Mouse (Mus musculus) liver, embryonic 12.5 days (tissue): ENCODE results near the gene Rbfox1. TPM values are rescaled to one million over a fixed set of nuclear protein-coding genes. Genes with fewer than 3 reads are reported as not detected.

Experiments
- ATAC-seq: fragments of 200-750 bp; cut with Nextera tagmentation; 2 replicates; pipeline ENCODE4 v1.8.0; 2017; ENCODE audit warnings: moderate number of reproducible peaks, mild to moderate bottlenecking, moderate library complexity
- H3K27ac ChIP-seq: fragments of 300-500 bp; sonication (generic); 2 replicates; pipeline ENCODE4 v1.5.1; 2016; ENCODE audit warnings: mild to moderate bottlenecking
- H3K27me3 ChIP-seq: fragments of 300-500 bp; sonication (generic); replicated peaks from 2 replicates; pipeline ENCODE4 v1.6.1; 2016; ENCODE audit warnings: mild to moderate bottlenecking, moderate library complexity
- H3K36me3 ChIP-seq: fragments of 300-500 bp; sonication (generic); 2 replicates; pipeline ENCODE4 v1.6.1; 2016; ENCODE audit warnings: mild to moderate bottlenecking, moderate library complexity
- H3K4me1 ChIP-seq: fragments of 300-500 bp; sonication (generic); 2 replicates; pipeline ENCODE4 v1.6.1; 2016
- H3K4me2 ChIP-seq: fragments of 300-500 bp; sonication (generic); 2 replicates; pipeline ENCODE4 v1.6.1; 2016; ENCODE audit warnings: mild to moderate bottlenecking, moderate library complexity
- H3K4me3 ChIP-seq: fragments of 300-500 bp; sonication (generic); 2 replicates; pipeline ENCODE4 v1.5.1; 2016; ENCODE audit warnings: mild to moderate bottlenecking, moderate library complexity
- H3K9ac ChIP-seq: fragments of 300-500 bp; sonication (generic); 2 replicates; pipeline ENCODE4 v1.6.1; 2016; ENCODE audit warnings: mild to moderate bottlenecking, moderate library complexity
- H3K9me3 ChIP-seq: fragments of 300-500 bp; sonication (generic); replicated peaks from 2 replicates; pipeline ENCODE4 v1.6.1; 2016; ENCODE audit warnings: mild to moderate bottlenecking, moderate library complexity
- WGBS: fragments of 180-500 bp; shearing (Covaris S2); methylation state at CpG from one replicate; pipeline ENCODE4 v1.1.7; 2016; ENCODE audit not compliant: insufficient replicate concordance; 5-methylcytosine and 5-hydroxymethylcytosine counted together
- polyA plus RNA-seq: library from polyadenylated mRNA; unstranded; fragments of >200 nt; fragmentation: Nextera tagmentation; extraction: Ambion mirVana; gene quantifications from 2 replicates; pipeline ENCODE4 v1.2.1, GENCODE M21; 2016

Rbfox1 gene
- polyA plus RNA-seq, 1 experiment from 2014 or later = 0.21 TPM

DNA sequence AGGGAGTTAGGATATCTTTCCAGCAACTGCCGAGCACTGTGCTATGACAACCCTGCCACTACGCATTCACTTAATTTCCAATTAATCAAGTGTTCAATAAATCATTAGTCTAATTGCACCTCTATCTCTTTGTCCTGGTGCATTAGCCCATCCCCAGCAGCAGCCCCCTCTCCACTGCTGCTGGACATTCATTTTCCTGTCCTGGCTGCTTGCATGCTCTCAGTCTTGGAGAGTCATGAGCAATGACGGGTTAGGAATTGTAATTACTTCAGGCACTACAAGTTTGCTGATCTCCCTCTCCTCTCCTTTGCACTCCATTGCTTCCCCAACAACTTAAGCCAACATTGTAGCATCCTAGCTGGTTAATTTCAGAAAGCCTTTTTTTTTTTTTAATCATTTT, 646.3 kb downstream of the Rbfox1 start:
- 73% methylated on average over 3 of the region's 3 CpGs for WGBS
- Histone ChIP-seq H3K36me3 (no peaks in the 10 kb centered on the region), H3K27me3 (no peaks in the 10 kb centered on the region), H3K4me3 (no peak overlapping the region), H3K9me3 (no peaks in the 10 kb centered on the region), H3K9ac (no peak overlapping the region), H3K4me2 (no peak overlapping the region), H3K4me1 (no peaks in the 10 kb centered on the region), H3K27ac (no peak overlapping the region)
- no peak for ATAC-seq

DNA sequence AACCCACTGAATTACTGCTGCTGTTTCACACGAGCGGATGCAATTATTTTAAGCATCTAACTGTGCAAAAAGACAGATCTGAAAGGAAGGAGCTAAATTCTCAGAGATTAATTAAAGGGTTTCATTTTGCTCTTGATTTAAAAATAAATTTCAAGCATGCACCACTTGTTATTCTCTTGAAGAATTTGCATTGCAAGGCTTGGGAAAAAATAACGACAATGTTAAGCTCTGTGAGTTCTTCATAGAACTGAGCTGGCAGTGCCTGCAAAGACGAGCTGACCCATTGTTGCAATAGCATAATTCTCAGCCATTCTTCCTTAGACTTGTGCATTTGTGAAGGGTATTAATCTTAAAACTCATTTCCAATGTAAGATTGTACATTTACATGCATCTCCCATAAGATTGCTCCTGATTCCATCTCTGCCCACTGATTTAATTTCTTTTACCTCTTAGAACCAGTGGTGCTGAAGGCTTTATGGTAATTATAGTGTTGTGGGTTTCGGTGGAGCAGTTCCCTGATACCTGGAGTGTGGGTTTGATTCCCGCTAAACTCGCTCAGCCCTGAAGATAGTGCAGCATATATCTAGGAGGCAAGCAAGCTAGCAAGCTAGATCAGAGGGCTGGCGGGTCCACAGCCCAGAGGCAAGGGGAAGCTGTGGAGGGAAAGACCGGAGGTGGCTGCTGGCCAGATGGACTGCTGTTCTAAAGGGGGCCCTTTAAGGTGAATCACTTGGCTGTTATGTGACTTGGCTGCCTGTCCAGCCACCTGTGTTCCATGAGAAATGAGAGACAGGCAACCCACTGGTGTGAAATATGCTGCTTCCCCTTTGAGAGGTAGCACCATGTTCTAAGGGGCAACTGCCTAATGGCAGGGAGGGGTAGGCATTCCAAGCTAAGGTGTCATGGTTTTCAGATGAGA, 647.2 kb downstream of the Rbfox1 start:
- Histone ChIP-seq H3K27me3 (no peaks in the 10 kb centered on the region), H3K4me3 (no peak overlapping the region), H3K4me1 (no peaks in the 10 kb centered on the region), H3K4me2 (no peak overlapping the region), H3K27ac (no peak overlapping the region), H3K36me3 (no peaks in the 10 kb centered on the region), H3K9me3 (no peaks in the 10 kb centered on the region), H3K9ac (no peak overlapping the region)
- ATAC-seq = no peak
- 63% methylated on average over 9 of the region's 9 CpGs for WGBS

DNA sequence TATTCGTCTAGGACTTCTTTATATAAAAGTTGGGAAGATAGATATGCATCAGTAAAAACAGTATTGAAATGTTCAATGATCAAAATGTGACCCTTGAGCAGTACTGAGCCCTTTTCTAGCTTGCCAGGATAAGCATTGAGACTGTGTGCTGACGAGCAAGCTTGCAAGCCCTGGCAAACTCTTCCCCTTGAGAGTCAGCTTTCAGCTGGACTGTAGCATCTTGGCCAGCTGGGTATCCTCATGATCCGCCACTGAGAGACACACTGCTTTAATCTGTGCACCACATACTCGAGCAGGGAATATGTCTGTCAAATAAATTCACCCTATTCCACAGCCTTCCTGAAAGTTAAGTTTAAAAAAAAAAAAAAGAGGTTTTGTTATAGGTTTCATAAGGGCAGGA, 670.6 kb downstream of the Rbfox1 start:
- H3K4me3 ChIP-seq = no peak overlapping the region
- no peaks in the 10 kb centered on the region for H3K4me1 ChIP-seq
- no peaks in the 10 kb centered on the region for H3K27me3 ChIP-seq
- ATAC-seq = no peak
- no peak overlapping the region for H3K27ac ChIP-seq
- no peak overlapping the region for H3K4me2 ChIP-seq
- H3K36me3 ChIP-seq = no peaks in the 10 kb centered on the region
- WGBS = 33% methylated on average over 4 of the region's 4 CpGs
- H3K9me3 ChIP-seq = no peaks in the 10 kb centered on the region
- H3K9ac ChIP-seq = no peak overlapping the region

DNA sequence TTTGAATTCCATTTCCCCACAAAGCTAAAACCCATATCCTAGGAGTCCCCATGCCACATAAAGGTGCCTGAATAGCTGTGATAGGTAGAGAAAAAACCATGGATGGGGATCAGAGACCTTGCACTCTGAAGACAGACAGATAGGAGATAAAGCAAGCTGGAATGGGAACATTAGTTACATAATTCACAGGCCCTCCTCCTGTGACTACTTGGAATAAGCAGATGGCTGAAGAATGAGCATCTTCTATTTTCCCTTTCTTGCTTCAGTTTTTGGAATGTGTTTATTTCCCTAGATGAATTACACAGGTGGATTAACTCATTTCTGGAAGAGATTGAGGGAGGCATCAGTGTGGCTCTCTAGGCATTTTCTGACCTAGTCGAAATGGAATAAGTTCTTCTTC, 672.6 kb downstream of the Rbfox1 start:
- Histone ChIP-seq H3K9ac (no peak overlapping the region), H3K9me3 (no peaks in the 10 kb centered on the region), H3K4me1 (no peaks in the 10 kb centered on the region), H3K27ac (no peak overlapping the region), H3K36me3 (no peaks in the 10 kb centered on the region), H3K27me3 (no peaks in the 10 kb centered on the region), H3K4me3 (no peak overlapping the region), H3K4me2 (no peak overlapping the region)
- WGBS = 60% methylated on average over 1 of the region's 1 CpGs
- no peak for ATAC-seq

DNA sequence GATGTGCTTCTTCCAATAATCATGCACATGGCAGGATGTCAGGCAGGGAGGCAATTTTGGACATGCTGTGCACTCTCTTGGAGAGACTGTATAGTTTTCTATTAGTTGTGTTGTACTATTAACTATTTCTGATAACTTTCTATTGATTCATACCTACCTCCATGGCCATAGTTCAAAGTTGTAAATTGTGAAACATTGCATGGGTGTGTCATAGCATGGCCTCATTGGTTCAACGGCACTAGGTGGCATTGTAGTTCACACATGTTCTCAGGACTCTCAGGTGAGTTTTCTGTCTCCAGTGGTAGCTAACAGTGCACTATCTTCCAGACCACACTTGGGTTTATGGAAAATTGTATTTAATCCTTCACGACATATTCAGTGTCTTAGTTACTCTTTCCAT, 699.5 kb downstream of the Rbfox1 start:
- 72% methylated on average over 2 of the region's 2 CpGs for WGBS
- H3K4me1 ChIP-seq = no peaks in the 10 kb centered on the region
- H3K9ac ChIP-seq = no peak overlapping the region
- no peak overlapping the region for H3K4me2 ChIP-seq
- ATAC-seq = no peak
- H3K36me3 ChIP-seq = no peaks in the 10 kb centered on the region
- H3K27me3 ChIP-seq = no peaks in the 10 kb centered on the region
- H3K9me3 ChIP-seq = no peaks in the 10 kb centered on the region
- no peak overlapping the region for H3K27ac ChIP-seq
- no peak overlapping the region for H3K4me3 ChIP-seq

DNA sequence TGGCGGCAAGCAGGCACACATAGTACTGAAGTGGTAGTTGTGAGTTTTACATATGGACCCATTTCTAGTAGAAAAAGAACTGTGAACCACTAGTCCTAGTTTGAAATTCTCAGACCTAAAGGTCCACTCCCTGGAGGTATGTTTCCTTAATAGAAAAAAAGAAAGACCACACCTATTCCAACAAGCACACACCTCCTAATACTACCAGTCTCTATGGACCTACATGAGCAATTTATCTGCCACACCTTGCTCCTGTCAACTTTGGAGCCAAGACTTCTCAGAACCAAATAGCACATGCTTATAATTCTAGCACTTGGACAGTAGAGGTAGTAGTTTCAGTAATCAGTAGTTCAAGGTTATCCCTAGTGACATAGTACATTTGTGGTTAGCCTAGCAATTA, 700.0 kb downstream of the Rbfox1 start:
- Histone ChIP-seq H3K4me3 (no peak overlapping the region), H3K27me3 (no peaks in the 10 kb centered on the region), H3K9me3 (no peaks in the 10 kb centered on the region), H3K36me3 (no peaks in the 10 kb centered on the region), H3K9ac (no peak overlapping the region), H3K27ac (no peak overlapping the region), H3K4me2 (no peak overlapping the region), H3K4me1 (no peaks in the 10 kb centered on the region)
- WGBS = 83% methylated on average over 1 of the region's 1 CpGs
- ATAC-seq = no peak

DNA sequence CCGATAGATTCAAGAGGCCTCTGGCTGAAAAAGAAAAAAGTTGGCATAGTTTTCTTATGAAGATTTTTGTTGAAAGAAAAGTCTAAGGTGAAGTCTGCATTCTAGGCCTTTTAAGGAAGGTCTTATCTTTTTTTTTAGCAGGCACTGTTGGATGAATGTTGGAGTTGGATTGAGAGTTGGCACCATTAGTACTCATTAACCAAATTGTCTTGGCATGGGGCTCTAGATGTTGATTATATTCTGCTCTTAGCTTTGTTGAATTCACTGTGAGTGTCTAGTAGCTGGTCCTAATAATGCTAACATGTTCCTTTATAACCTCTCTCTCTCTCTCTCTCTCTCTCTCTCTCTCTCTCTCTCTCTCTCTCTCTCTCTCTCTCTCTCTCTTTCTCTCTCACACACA, 731.4 kb downstream of the Rbfox1 start:
- WGBS = 66% methylated on average over 1 of the region's 1 CpGs
- no peak overlapping the region for H3K9ac ChIP-seq
- no peaks in the 10 kb centered on the region for H3K36me3 ChIP-seq
- H3K27me3 ChIP-seq = no peaks in the 10 kb centered on the region
- no peak overlapping the region for H3K4me3 ChIP-seq
- no peak for ATAC-seq
- H3K9me3 ChIP-seq = no peaks in the 10 kb centered on the region
- no peak overlapping the region for H3K27ac ChIP-seq
- no peaks in the 10 kb centered on the region for H3K4me1 ChIP-seq
- H3K4me2 ChIP-seq = no peak overlapping the region

DNA sequence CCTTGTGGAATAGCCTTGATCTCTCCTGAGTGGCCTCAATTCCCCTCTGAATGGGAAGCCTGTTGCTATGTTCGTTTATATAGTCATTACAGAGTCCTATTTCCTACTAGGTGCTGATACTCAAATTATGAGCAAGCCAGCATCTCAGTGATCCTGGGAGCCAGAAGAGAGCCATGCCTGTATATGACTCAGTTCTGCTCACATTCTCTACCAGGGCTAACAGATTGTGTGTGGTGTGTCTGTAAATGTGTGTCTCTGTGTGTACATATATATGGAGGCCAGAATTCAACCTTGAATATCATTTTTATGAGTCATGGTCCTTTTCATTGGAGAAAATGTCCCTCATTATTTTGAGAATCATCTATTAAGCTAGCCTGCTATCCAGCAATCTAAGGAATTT, 755.2 kb downstream of the Rbfox1 start:
- H3K9me3 ChIP-seq = no peaks in the 10 kb centered on the region
- no peaks in the 10 kb centered on the region for H3K36me3 ChIP-seq
- no peak for ATAC-seq
- H3K9ac ChIP-seq = no peak overlapping the region
- H3K27ac ChIP-seq = no peak overlapping the region
- H3K4me3 ChIP-seq = no peak overlapping the region
- no peaks in the 10 kb centered on the region for H3K27me3 ChIP-seq
- 26% methylated on average over 1 of the region's 1 CpGs for WGBS
- H3K4me2 ChIP-seq = no peak overlapping the region
- no peaks in the 10 kb centered on the region for H3K4me1 ChIP-seq

DNA sequence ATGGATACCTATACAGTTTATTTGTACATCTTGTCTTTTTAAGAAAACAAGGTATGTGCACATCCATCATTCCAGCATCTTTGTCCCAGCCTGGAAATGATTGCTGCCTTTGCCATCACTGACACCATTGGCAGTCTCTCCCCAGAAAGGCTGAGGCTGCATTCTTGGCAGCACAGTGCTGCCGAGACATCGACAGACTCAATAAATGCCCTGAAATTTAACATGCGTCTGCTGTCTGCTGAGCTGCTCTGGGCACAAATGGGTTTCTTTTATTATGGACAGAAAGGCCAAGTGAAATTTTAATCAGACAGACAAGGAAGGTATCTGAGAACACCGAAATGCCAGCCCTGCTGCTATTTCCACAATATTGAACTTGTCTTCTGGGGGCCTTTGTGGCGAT, 761.8 kb downstream of the Rbfox1 start:
- Histone ChIP-seq H3K4me3 (no peak overlapping the region), H3K9me3 (no peaks in the 10 kb centered on the region), H3K9ac (no peak overlapping the region), H3K4me2 (no peak overlapping the region), H3K4me1 (no peaks in the 10 kb centered on the region), H3K27me3 (no peaks in the 10 kb centered on the region), H3K36me3 (no peaks in the 10 kb centered on the region), H3K27ac (no peak overlapping the region)
- ATAC-seq = no peak
- WGBS = 68% methylated on average over 5 of the region's 5 CpGs

DNA sequence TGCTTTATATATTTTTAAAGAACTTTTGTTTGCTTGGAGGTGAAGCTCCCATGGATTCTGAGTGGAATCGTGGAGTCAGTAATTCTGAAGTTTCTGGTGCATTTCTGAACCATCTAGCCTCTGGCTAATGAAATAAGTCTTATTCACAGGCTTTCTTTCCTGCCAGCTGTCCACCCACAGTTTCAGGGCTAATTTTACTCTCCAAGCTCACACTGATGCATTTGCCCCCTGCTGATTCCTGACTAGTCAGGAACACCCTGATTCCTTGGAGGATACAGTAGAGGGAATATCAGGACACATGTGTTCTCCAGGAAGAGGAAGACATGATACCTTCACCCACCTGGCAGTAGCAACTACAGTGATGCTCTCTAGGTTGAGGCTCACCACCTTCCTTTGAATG, 763.6 kb downstream of the Rbfox1 start:
- Histone ChIP-seq H3K4me3 (no peak overlapping the region), H3K9me3 (no peaks in the 10 kb centered on the region), H3K36me3 (no peaks in the 10 kb centered on the region), H3K27me3 (no peaks in the 10 kb centered on the region), H3K9ac (no peak overlapping the region), H3K4me1 (no peaks in the 10 kb centered on the region), H3K4me2 (no peak overlapping the region), H3K27ac (no peak overlapping the region)
- ATAC-seq = no peak
- 42% methylated on average over 1 of the region's 1 CpGs for WGBS

DNA sequence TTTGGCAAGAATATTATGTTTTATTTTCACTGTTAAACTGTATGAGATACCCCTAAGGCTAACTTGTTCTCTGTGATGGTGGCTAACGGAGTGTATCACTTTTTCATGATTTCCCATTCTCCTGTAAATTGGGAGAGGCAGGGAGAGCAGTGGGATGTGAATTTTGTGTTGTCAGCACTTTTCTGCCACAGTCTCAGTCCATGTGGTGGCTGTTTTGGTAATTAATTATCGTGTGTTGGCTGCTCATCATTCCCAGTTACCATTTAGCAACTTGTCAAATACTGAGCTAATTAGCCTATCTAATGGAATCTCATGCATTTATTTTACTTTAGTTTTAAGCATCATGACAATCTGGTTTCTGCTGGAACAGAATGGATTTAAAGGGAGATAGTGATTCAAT, 773.4 kb downstream of the Rbfox1 start:
- H3K27me3 ChIP-seq = no peaks in the 10 kb centered on the region
- 0 out of 2 replicates have a peak, but pooled peaks cover 3% of the 10 kb centered on the region for H3K9me3 ChIP-seq
- no peak overlapping the region for H3K4me2 ChIP-seq
- no peaks in the 10 kb centered on the region for H3K36me3 ChIP-seq
- H3K27ac ChIP-seq = no peak overlapping the region
- H3K9ac ChIP-seq = no peak overlapping the region
- no peak overlapping the region for H3K4me3 ChIP-seq
- no peak for ATAC-seq
- WGBS = 54% methylated on average over 2 of the region's 2 CpGs
- H3K4me1 ChIP-seq = no peaks in the 10 kb centered on the region

DNA sequence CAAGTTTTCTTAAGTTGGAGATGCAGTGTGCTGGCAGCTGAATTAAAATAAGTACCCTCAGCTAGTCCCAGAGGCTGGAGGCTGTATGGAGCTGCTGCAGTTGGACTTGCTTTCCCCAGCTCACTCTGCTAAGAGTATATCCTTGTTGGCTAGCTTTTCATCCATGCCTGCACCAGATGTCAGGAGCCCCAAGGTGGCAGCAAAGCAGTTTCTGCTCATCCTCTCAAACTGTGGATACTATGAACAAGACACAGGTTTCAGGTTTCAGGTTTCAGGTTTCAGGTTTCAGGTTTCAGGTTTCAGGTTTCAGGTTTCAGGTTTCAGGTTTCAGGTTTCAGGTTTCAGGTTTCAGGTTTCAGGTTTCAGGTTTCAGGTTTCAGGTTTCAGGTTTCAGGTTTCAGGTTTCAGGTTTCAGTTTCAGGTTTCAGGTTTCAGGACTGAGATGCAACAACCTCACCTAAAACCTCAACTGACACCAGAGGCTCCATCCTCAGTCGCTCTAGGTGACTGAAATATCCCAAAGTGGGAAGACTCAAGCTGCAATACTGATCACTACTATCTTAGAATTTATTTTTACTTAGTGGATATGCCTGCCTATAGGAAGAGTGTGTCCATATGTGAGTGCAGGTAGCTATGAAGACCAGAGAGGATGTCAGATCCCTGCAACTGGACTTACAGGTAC, 801.1 kb downstream of the Rbfox1 start:
- no peak for ATAC-seq
- H3K36me3 ChIP-seq = no peaks in the 10 kb centered on the region
- no peak overlapping the region for H3K27ac ChIP-seq
- H3K4me1 ChIP-seq = no peaks in the 10 kb centered on the region
- no peaks in the 10 kb centered on the region for H3K27me3 ChIP-seq
- H3K4me3 ChIP-seq = no peak overlapping the region
- no peaks in the 10 kb centered on the region for H3K9me3 ChIP-seq
- WGBS = 49% methylated on average over 1 of the region's 1 CpGs
- no peak overlapping the region for H3K4me2 ChIP-seq
- no peak overlapping the region for H3K9ac ChIP-seq
